Mouse (Mus musculus) ES-Bruce4 (cell line): ENCODE measurements around the gene Psap. TPM values are rescaled to one million over a fixed set of nuclear protein-coding genes. Genes with fewer than 3 reads are reported as not detected.

Source experiments
- H3K27ac ChIP-seq: 2 replicates; pipeline ENCODE4 v1.5.1; 2012; ENCODE audit warnings: low read length, inconsistent platforms; ENCODE audit not compliant: insufficient read depth
- H3K27me3 ChIP-seq: 2 replicates; pipeline ENCODE4 v1.6.1; 2012; ENCODE audit warnings: mild to moderate bottlenecking, low read length, inconsistent platforms; ENCODE audit not compliant: control insufficient read depth, poor library complexity, insufficient read depth, severe bottlenecking
- H3K36me3 ChIP-seq: 2 replicates; pipeline ENCODE4 v1.6.1; 2012; ENCODE audit warnings: inconsistent platforms, mild to moderate bottlenecking, low read length, moderate library complexity; ENCODE audit not compliant: control insufficient read depth, poor library complexity, insufficient read depth, severe bottlenecking
- H3K4me1 ChIP-seq: one replicate; pipeline ENCODE4 v1.8.1; 2011; ENCODE audit warnings: low read length; ENCODE audit not compliant: control insufficient read depth, insufficient read depth
- H3K4me3 ChIP-seq: 2 replicates; pipeline ENCODE4 v1.5.1; 2011; ENCODE audit warnings: low read depth, mild to moderate bottlenecking, low read length
- H3K9ac ChIP-seq: 2 replicates; pipeline ENCODE4 v1.6.1; 2012; ENCODE audit warnings: low read depth, mild to moderate bottlenecking, inconsistent platforms; ENCODE audit not compliant: poor library complexity, severe bottlenecking
- H3K9me3 ChIP-seq: replicated peaks from 2 replicates; pipeline ENCODE4 v1.6.1; 2012; ENCODE audit warnings: mild to moderate bottlenecking, low read length, inconsistent platforms; ENCODE audit not compliant: control insufficient read depth, poor library complexity, insufficient read depth, severe bottlenecking
- CTCF ChIP-seq: IDR thresholded peaks from one replicate; pipeline ENCODE4 v1.8.1; 2011; ENCODE audit warnings: low read depth, low read length
- EP300 ChIP-seq: IDR thresholded peaks from 2 replicates; pipeline ENCODE4 v1.6.1; 2011; ENCODE audit warnings: low read depth, low read length; ENCODE audit not compliant: insufficient read depth
- POLR2A ChIP-seq: IDR thresholded peaks from one replicate; pipeline ENCODE4 v1.8.1; 2011; ENCODE audit warnings: low read length; ENCODE audit not compliant: insufficient read depth
- polyA plus RNA-seq: library from polyadenylated mRNA; stranded (reverse); fragments of >200 nt; gene quantifications from 2 replicates; pipeline ENCODE4 v1.2.4, GENCODE M21; 2011; ENCODE audit warnings: low read depth; ENCODE audit not compliant: missing spikeins, insufficient read depth, insufficient read length

Psap gene
- polyA plus RNA-seq, 1 experiment = 218 TPM

DNA sequence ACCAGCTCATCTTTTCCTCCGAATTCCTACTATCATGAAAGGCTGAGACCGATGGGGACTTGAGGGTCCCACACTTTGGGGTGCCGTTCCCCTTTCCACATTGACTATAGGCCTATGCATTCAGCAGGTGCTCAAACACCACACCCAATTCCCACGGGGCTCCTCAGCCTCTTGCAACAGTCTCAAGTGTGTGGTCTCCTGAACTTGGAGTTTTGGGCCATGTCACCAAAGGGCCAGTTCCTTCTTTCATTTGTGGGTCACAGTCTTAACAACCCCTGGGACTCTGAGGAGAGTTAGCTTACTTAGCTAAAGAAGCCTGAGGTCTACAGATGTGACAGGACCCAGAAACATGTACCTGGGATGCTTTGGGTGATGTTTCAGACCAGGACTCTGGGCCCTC, 38.7 kb downstream of the Psap start:
- no peak overlapping the region for H3K9ac ChIP-seq
- H3K36me3 ChIP-seq = no peaks in the 10 kb centered on the region
- H3K9me3 ChIP-seq = no peaks in the 10 kb centered on the region
- no peak overlapping the region for H3K4me3 ChIP-seq
- H3K27ac ChIP-seq = no peak overlapping the region
- no peaks in the 10 kb centered on the region for H3K27me3 ChIP-seq
- TF ChIP-seq EP300 = no peak
- no peak for TF ChIP-seq CTCF
- TF ChIP-seq POLR2A = no peak
- H3K4me1 ChIP-seq = no peaks in the 10 kb centered on the region

DNA sequence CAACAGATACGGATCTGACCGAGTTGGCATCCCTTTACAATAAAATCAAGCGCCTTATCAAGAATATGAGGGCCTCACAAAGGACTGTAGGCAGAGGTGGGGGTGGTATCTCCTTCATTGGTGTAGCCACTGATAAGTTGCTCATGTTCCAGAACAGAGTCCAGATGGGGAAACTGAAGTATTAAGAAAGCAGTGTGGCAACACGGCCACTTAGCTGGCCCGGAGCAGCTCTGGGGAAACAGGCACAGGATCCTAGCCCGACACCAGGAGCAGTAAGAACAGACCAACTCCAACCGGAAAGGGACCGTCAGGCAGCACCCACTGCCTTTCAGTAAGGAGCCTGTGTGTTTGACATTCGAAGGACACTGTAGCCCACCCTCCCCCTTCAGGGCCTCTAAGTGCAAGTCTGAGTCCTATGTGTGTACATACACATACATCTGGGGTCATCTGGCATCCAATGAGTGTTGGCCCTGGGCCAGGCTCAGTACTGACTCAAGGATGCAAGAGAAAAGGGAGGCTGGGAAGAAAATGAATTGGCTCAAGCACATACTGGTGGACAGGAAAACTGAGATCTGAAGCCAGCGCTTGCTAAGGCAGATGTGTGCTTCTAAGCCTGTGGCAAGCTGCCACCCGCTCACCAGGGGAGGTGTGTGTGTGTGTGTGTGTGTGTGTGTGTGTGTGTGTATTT, 51.7 kb downstream of the Psap start:
- H3K4me1 ChIP-seq = no peaks in the 10 kb centered on the region
- no peaks in the 10 kb centered on the region for H3K36me3 ChIP-seq
- no peak overlapping the region for H3K9ac ChIP-seq

GRCm38 (mm10) chr10:60334583-60334982, 57.2 kb downstream of the Psap start:
- TF ChIP-seq CTCF (no peak), EP300 (no peak), POLR2A (no peak)
- no peak overlapping the region for H3K4me3 ChIP-seq
- H3K27me3 ChIP-seq = no peaks in the 10 kb centered on the region
- H3K9ac ChIP-seq = no peak overlapping the region
- no peaks in the 10 kb centered on the region for H3K36me3 ChIP-seq
- H3K4me1 ChIP-seq = no peaks in the 10 kb centered on the region
- no peaks in the 10 kb centered on the region for H3K9me3 ChIP-seq
- no peak overlapping the region for H3K27ac ChIP-seq

More for the DNA sequence above, 51.7 kb downstream of the Psap start:
- Histone ChIP-seq H3K27me3 (no peaks in the 10 kb centered on the region), H3K27ac (no peak overlapping the region), H3K4me3 (no peak overlapping the region), H3K9me3 (no peaks in the 10 kb centered on the region)
- TF ChIP-seq POLR2A = no peak

- Histone ChIP-seq H3K27me3 (no peaks in the 10 kb centered on the region), H3K4me3 (no peak overlapping the region), H3K9ac (no peak overlapping the region), H3K27ac (no peak overlapping the region), H3K36me3 (no peaks in the 10 kb centered on the region), H3K9me3 (no peaks in the 10 kb centered on the region), H3K4me1 (no peaks in the 10 kb centered on the region)
- TF ChIP-seq CTCF (no peak), EP300 (no peak), POLR2A (no peak)
Measured at GRCm38 (mm10) chr10:60335021-60335420, 57.6 kb downstream of the Psap start.

DNA sequence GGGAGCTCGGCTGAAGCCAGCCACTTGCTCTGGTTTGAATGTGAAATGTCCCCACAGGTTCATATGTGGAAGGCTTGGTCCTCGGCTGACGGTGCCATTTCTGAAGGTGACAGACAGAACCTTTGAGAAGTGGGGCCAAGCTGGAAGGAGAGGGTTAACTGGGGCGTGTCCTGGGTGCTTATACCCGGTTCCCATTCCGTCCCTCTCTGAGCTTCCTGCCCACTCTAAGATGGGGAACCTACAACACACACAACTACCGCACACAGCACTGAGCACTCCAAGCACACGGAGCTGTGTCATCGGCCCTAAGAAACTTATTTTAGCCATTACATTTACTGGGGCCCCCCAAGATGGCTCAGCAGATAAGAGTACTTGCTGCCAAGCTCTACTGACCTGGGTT, 64.1 kb downstream of the Psap start:
- no peaks in the 10 kb centered on the region for H3K27me3 ChIP-seq
- H3K9ac ChIP-seq = no peak overlapping the region
- peaks cover 2% of the 10 kb centered on the region for H3K4me1 ChIP-seq
- TF ChIP-seq POLR2A (no peak), EP300 (no peak), CTCF (no peak)
- H3K36me3 ChIP-seq = no peaks in the 10 kb centered on the region
- H3K4me3 ChIP-seq = no peak overlapping the region
- no peak overlapping the region for H3K27ac ChIP-seq
- no peaks in the 10 kb centered on the region for H3K9me3 ChIP-seq

- no peak overlapping the region for H3K9ac ChIP-seq
- no peak overlapping the region for H3K4me3 ChIP-seq
- no peaks in the 10 kb centered on the region for H3K27me3 ChIP-seq
- H3K27ac ChIP-seq = no peak overlapping the region
- H3K9me3 ChIP-seq = no peaks in the 10 kb centered on the region
- TF ChIP-seq POLR2A = no peak
- TF ChIP-seq CTCF = no peak
- no peak for TF ChIP-seq EP300
- peaks cover 8% of the 10 kb centered on the region for H3K4me1 ChIP-seq
- no peaks in the 10 kb centered on the region for H3K36me3 ChIP-seq
Measured at GRCm38 (mm10) chr10:60344111-60344510, 66.7 kb downstream of the Psap start.
